Mouse (Mus musculus) Muller cell, postnatal 12 days (primary cell): Measurements from ENCODE around the gene Spag6l.
"Not testable (repeated sequence)": the region's sequence is repeated elsewhere in the genome, so short reads cannot be mapped to it uniquely, and the experiment has no call there.

Source experiments
- DNase-seq: peaks from one replicate; pipeline ENCODE4 v3.0.0-alpha.2; 2015; ENCODE audit errors: inconsistent ontology term

Spag6l gene

DNA sequence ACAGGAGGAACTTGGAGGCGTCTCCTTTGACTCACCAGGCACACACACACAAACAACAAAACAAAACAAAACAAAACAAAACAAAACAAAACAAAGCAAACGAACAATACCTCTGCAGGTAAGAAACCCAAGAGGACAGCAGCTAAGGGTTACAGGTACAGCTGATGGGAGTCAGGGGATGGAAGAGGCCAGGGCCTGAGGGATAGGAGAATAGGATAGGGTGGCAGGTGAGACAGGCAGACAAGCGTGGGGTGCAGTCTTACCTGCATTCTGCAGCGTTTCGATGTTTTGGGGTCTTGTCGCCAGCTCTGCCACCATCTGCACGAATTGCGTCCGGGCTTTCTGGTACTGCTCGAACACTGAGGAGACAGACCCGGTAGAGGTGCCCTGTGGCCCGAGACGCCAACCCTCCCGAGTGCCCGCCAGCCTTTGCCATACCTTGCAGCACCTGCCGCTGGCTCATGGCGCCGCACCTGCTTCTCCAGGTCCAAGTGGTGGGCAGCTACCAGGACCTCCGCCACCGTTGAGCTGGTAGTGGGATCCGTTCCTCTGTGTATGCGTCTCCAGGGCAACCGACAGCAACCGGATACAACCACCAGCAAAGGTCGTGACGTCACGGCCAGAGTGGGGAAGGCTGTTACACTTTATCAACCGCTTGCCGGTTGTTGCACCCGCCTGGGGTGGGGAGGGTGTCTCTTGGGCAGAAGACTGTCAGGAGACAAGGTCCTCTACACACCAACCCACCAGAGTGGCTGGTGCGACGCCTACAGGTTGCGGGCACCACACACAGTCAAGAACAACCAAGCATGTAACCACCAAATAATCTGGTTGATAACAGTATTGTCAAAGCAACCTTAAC, at the start of gene Spag6l:
Spag6l (minus strand) TSS at position 700 of the 859 bp plus-strand sequence.
- peak; percentile 51 for DNase-seq

DNA sequence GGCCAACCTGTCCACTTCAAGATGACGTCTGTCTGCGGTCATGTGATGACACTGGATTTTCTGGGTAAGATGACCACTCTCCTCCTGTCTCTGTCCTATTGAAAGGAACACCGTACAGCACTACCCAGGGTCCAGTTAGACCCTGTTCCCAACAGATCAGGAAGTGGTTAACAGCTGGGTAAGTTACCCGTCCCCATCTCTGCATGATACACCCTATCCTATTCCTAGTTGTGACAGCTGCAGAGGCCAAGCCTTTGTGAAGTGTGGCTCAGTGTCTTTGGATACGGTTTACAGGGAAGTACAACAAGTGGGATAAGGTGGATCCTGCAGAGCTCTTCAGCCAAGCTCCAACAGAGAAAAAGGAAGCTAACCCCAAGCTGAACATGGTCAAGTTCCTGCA, 49.8 kb upstream of the Spag6l start:
- no peak for DNase-seq

DNA sequence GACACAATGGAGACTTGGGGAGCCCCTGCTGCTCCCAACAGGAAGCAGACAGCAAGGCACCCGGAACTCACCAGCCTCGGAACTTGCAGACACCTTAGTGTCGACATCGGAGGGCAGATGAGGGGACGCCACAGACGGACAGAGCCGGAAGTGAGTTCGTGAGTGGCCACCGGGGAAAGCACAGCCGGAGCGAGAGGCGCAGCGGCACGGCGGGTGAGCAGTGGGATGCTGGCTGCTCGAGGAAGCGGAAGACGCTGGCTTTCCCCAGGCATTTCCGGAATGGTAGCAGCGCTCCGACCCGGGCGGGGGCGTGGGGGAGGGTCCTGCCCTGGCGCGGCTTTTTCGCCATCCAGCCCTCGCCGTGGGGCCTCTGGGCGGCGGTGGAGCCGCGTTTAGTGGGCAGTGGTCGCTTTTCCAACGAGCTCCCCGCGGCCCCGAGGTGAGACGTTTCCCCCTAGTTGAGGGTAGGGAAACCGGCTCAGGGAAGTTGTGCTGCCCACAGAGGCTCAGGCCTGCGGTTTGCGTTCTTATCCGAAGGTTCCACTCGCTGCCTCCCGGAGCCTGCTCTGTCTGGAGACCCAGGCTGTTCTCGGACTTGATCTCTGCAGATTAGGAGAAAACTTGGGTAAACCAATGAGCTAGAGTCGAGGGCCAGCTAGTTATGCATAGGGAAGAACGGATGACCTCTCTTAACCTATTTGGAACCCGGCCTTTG, 41.5 kb upstream of the Spag6l start, which contains the start of the genes Top3b and Vpreb1:
Top3b (plus strand) TSS at position 120 of the 715 bp plus-strand sequence.
Vpreb1 (minus strand) TSS at position 227 of the 715 bp plus-strand sequence.
- DNase-seq, result peak; percentile 95

DNA sequence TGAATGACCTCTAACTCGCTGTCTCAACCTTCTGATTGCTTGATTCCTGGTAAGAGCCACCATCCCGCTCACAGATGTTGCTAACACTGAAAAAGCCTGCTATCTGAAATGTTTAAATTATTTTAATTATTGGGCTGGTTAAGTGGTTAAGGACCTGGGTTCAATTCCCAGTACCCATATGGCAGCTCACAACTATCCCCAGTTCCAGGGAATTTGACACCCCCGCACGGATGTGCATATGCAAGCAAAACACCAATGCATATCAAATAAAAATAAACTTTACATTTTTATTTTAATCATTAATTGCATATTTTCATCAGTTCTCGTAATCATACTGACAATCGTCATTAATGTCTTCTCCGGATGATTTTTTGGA, 41.0 kb upstream of the Spag6l start:
- DNase-seq, result no peak

DNA sequence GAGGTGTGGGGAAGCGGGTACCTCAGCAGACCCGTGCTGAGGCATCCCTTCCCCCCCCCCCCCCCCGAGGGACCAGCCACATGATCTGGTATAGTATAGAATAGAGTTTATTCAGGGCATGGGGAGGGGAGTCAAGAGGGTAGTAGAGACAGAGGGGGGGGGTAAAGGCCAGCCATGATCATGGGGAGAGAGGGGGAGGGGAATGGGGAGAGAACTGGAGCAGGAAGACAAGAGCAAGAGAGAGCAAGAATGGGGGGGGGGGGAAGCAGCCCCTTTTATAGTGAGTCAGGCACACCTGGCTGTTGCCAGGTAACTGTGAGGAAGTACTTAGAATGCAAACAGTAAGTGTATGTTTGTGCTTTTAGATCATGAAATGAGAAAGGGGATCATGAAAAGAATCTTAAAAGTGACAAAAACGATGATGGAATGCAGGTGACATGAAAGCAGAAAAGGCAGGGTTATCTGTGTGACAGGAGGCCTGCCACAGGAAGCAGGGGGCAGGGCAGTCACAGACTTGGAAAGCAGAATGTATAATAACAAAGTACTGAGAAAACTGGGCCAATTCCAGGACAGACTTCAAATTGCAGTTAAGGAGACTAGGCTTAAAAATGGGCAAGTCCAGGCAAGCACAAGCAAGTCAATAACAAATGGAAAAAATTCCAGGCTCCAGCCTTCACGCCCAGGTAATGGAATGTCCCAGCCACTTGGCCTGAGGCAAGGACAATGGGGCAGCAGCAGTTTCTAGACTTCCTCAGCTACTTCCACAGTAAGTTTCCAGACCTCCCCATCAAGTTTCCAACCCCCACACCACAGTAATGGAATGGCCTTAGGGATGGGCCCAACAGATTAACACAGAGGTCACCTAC, 36.7 kb upstream of the Spag6l start:
- peak; percentile 36 for DNase-seq

DNA sequence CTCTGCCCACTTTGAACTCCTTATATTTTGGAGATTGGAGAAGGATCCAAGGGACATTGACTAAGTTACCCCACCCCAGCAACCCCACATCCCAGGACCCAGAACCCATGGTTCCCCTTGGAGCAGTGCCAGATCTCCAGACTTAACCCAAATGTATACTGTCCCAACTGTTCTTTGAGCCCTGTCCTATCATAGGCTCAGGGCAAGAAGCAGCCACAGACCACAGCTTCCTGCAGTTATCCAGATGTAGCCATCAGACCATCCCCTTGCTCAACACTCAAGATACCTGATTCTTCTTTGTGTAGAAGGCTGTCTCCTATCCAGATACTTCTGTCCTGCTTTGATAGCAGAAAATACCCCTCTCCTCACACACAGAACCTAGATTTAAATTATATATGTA, 36.0 kb upstream of the Spag6l start:
- no peak for DNase-seq

DNA sequence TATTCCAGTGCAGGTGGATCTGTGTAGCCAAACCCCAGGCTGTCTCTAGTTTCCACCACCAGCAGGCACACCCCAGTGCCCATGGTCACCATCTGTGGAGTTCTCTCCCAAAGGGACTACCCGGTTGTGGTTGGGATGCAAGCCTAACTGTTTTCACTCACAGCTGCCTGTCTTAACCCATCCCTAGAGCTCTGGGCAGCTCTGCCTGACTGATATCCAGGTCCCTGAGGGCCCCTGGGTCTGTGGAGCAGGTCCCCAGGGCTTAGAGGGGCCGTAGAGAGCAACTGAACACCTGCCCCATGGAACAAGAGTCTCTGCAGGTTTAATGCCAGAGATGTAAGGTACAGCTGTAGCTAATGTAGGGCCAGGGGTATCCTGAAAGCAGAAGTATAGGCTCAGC, 34.7 kb upstream of the Spag6l start, which contains the start of gene Igll1:
Igll1 (minus strand) TSS at position 8 of the 400 bp plus-strand sequence.
- DNase-seq, result no peak

DNA sequence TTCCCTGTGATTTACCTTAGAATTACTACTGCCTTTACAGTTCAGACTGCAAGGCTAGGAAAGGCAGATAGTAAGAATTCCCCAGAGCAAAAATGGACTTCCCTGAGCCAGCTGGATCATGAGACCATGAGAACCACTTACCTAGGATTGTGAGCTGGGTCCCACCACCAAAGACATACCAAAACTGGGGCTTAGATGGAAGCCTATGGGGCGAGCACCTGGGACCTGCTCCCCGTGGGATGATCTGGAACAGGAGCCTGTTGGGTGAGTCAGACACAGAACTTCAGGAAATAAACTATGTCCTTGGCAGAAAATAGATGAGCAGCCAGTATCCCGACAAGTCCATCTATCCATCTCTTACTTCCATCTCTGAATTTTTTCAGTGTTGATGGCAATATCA, 33.0 kb upstream of the Spag6l start:
- no peak for DNase-seq

DNA sequence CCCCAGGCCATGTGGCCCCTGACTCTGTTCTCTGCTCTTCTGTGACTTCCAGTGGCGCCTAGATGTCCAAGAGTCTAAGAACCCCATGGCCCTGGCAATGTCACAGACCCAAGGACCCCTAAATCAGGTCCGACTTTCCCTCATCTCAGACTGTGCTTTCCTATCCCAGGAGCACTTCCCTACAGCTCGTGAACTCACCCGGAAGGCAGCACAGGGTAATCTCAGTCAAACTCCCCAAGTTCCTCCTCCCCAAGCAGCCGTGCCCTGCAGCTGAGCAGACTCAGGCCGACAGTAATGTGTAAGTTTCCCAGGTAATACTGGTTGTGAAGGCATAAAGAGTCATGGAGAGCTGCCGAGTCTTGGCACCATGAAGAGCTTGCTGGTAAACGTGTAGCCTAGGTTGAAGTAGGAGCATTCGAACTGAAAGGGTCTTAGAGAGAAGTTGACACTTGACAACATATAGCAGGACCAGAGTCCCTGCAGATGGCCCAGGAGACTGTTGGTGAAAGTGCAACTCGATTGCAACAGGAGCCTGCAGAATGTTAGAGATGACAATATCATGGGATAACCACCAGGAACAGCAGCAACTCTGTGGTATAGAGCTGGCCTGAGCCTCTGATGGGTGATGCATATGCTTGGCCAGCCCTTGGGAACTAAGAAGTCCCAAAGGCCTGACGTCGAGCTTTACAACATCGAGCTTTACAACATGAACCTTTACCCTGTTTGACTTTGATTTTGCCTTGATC, 27.6 kb upstream of the Spag6l start:
- no peak for DNase-seq

DNA sequence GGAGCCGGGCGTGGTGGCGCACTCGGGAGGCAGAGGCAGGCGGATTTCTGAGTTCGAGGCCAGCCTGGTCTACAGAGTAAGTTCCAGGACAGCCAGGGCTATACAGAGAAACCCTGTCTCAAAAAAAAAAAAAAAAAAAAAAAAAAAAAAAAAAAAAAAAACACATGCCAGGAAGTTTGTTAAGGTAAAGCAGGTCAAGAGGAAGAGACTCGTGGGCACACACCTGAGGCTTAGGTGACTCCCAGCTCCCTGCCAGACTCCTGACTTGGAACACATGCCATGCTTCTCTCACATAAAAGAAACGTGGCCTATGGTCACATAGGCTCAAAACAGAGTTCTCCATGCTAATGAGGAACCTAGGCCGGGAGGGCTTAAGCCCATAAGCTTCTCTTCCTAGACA, 26.8 kb upstream of the Spag6l start:
- not testable (repeated sequence) for DNase-seq

DNA sequence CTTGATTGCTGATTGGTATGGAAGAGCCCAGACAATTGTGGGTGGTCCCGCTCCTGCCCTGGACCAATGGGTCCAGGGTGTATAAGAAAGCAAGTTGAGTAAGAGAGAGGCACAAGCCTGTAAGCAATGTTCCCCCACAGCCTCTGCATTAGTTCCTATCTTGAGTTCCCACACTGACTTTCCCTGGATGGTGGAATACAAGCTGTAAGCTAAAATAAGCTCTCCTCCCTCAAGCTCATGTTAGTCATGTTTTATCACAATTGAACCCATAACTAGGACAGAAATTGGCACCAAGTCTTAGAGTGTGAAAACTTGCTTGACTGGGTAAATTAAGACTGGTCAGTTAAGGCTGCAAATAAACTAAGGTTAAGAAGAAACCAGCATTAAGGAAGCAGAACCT, 26.3 kb upstream of the Spag6l start:
- no peak for DNase-seq

DNA sequence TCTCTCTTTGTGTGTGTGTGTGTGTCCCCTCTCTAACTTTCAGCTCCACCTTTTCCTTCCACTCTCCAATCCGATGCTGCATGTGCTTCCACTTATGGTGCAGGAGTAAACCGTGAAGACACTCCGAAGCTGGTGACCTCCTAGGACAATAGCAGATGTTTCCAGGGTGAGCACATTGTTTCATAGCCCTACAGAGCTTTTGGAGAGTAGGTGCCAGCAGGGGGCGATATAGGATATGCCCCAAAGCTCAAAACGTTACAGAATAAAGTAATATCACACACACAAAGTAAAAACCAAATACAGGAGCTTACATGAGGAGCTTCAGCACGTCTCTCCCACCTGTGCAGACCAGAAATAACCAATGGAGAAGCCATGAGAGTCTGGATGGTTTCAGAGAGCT, 25.6 kb upstream of the Spag6l start:
- DNase-seq, result peak; percentile 13

DNA sequence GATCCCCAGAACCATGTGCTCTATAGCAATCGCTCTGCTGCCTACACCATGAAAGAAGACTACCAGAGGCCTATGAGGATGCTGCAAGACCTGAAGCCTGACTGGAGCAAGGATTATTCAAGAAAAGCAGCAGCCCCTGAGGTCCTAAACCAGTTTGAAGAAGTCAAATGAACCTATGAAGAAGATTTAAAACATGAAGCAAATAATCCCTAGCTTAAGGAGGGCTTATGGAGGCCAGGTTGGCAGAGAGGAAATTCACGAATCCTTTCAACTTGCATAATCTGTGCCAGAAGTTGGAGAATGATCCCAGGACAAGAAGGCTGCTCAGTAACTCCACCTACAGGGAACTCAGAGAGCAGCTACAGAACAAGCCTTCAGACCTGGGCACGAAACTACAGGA, 23.2 kb upstream of the Spag6l start:
- no peak for DNase-seq

DNA sequence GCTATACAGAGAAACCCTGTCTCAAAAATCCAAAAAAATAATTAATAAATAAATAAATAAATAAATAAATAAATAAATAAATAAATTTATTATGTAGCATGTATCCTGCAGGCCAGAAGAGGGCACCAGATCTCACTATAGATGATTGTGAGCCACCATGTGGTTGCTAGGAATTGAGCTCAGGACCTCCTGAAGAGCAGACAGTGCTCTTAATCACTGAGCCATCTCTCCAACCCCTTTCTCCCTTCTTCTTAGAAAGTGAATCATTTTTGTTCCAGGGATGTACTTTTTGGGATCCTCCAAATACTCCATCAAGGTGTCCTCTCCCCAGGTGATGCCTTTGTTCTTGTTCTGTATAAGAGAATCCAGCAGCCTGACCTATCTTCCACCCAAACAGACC, 19.9 kb upstream of the Spag6l start:
- DNase-seq, result no peak

DNA sequence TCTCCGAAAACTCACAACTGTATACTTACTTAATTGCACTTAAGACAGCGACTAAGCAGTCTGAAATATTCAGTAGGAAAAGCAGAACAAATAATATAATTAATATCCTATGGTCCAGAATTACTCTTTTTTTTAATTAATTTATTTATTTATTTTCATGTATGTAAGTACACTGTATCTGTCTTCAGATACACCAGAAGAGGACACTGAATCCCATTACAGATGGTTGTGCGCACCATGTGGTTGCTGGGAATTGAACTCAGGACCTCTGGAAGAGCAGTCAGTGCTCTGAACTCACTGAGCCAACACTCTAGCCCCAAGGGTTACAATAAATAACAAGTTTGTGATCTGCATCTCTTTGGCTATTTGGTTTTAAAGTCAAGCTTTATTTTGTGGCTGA, 415 bp upstream of the Spag6l start:
- DNase-seq, result no peak

DNA sequence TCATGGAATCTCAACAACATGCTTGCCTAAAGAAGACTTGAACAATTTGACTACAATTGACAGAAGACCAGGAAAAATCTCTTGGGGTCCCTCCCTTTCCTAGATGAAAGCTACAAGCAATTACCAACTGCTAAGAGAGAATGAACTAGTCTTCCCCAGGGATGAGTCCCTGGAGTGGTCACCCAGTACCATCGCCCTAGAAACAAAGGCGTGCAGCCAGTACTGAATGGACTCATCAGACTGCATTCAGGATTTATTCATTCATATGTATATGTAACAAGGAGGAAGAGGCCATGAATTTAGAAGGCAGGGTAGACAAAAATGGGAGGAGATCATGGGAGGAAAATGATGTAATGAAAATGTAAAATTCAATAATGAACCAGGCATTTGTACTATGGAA, 3.0 kb downstream of the Spag6l start:
- no peak for DNase-seq

DNA sequence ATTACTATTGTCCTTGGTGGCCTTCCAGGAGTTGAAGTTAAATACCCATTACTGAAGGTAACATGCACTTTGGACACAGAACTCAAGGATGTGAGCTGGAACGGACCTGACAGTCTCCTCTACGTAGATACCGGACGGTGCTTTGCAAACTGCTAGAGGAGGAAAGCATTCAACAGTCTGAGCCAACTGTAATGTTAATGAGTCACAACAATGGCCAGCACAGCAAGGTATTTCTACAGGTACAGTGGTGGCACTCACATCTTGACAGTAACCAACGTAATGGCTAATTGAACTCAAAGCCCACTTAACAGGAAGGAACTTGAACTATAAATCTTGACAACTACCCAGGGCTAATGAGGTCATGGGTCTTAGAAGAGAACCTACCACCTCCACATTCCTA, 3.8 kb downstream of the Spag6l start:
- no peak for DNase-seq

DNA sequence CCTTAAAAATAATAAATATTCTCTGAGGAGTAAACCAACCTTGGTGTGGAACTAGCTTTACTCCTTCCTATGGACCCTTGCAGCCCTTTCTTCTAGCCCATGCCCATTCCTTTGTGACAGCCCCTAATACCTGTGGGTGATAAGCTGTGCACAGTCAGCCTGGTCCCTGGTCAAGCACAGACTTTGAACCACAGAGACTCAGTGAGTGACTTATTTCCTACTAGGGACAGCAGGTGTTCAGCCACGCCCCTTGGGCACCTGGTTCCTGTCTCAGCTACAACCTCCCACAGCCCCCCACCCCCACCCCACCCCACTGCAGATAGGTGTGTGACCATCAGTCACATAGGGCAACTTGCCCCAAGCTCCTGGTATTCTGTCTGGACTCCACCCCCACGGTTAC, 22.9 kb downstream of the Spag6l start:
- no peak for DNase-seq
